Mouse (Mus musculus): ENCODE results near the gene Ecsit. TPM values are rescaled to one million over a fixed set of nuclear protein-coding genes. Genes with fewer than 3 reads are reported as not detected.
A peak's percentile ranks its signal among the peaks of the same experiment; 100 is the strongest.

Gene Ecsit
- polyA plus RNA-seq, 1 experiment from 2014 or later: 30.0 TPM

- H3K4me2 ChIP-seq (ENCODE audit: low read depth, low read length): peak within 1 kb of the TSS; percentile 59
- ATAC-seq (ENCODE audit: low read depth): peak; percentile 60; the same call in 1 of the 2 replicates
- 3% methylated on average over 12 of the region's 28 CpGs for WGBS
- DNase-seq (ENCODE audit: low spot score): peak; percentile 55
- peaks cover 1% of the 10 kb centered on the region; the same call in 1 of the 2 replicates for H3K36me3 ChIP-seq (ENCODE audit: control insufficient read depth, insufficient read depth, low read length)
- H3K4me3 ChIP-seq (ENCODE audit: low read depth, low read length): peak within 1 kb of the TSS; percentile 37
- H3K27me3 ChIP-seq (replicated peaks; ENCODE audit: control insufficient read depth, insufficient read depth, low read length): peaks cover 58% of the 10 kb centered on the region
- H3K27ac ChIP-seq (replicated peaks; ENCODE audit: low read depth, low read length): no peak within 1 kb of the TSS; the same call in 1 of the 2 replicates
- no peaks in the 10 kb centered on the region for H3K9me3 ChIP-seq (ENCODE audit: control insufficient read depth, low read length)
- peaks cover 14% of the 10 kb centered on the region for H3K4me1 ChIP-seq (ENCODE audit: control insufficient read depth, insufficient read depth, low read length)
- peak within 1 kb of the TSS; percentile 55 for H3K9ac ChIP-seq (ENCODE audit: low read depth, low read length)
These were observed 33.3 kb downstream of the Ecsit start, which contains the start of gene Elavl3 for GRCm38 (mm10) chr9:22051958-22052254. Elavl3 (minus strand) TSS chr9:22052023.

- Histone ChIP-seq H3K9me3 (ENCODE audit: control insufficient read depth, low read length) (no peaks in the 10 kb centered on the region), H3K4me2 (ENCODE audit: low read depth, low read length) (peak overlapping the region; percentile 59), H3K36me3 (ENCODE audit: control insufficient read depth, insufficient read depth, low read length) (no peaks in the 10 kb centered on the region), H3K27ac (replicated peaks; ENCODE audit: low read depth, low read length) (no peak overlapping the region; the same call in 1 of the 2 replicates), H3K4me1 (ENCODE audit: control insufficient read depth, insufficient read depth, low read length) (peaks cover 14% of the 10 kb centered on the region), H3K4me3 (ENCODE audit: low read depth, low read length) (peak overlapping the region; percentile 37), H3K27me3 (replicated peaks; ENCODE audit: control insufficient read depth, insufficient read depth, low read length) (peaks cover 58% of the 10 kb centered on the region), H3K9ac (ENCODE audit: low read depth, low read length) (peak overlapping the region; percentile 55)
- peak; percentile 1; the same call in 1 of the 2 replicates for ATAC-seq (ENCODE audit: low read depth)
- DNase-seq (ENCODE audit: low spot score): no peak
- WGBS: 0% methylated on average over 19 of the region's 67 CpGs
These were observed 33.9 kb downstream of the Ecsit start for GRCm38 (mm10) chr9:22051161-22051957.

- H3K36me3 ChIP-seq (ENCODE audit: control insufficient read depth, insufficient read depth, low read length): no peaks in the 10 kb centered on the region
- WGBS: 1% methylated on average over 23 of the region's 43 CpGs
- H3K4me2 ChIP-seq (ENCODE audit: low read depth, low read length): peak overlapping the region; percentile 59
- H3K27me3 ChIP-seq (replicated peaks; ENCODE audit: control insufficient read depth, insufficient read depth, low read length): peaks cover 57% of the 10 kb centered on the region
- DNase-seq (ENCODE audit: low spot score) (peak; percentile 69), ATAC-seq (ENCODE audit: low read depth) (peak; percentile 22; the same call in 1 of the 2 replicates)
- no peaks in the 10 kb centered on the region for H3K9me3 ChIP-seq (ENCODE audit: control insufficient read depth, low read length)
- H3K27ac ChIP-seq (replicated peaks; ENCODE audit: low read depth, low read length): no peak overlapping the region
- peak overlapping the region; percentile 37 for H3K4me3 ChIP-seq (ENCODE audit: low read depth, low read length)
- H3K9ac ChIP-seq (ENCODE audit: low read depth, low read length): peak overlapping the region; percentile 55; the same call in 1 of the 2 replicates
- H3K4me1 ChIP-seq (ENCODE audit: control insufficient read depth, insufficient read depth, low read length): peaks cover 14% of the 10 kb centered on the region
These were observed 34.8 kb downstream of the Ecsit start for GRCm38 (mm10) chr9:22050351-22050889.

GRCm38 (mm10) chr9:22049721-22050270 lies 35.4 kb downstream of the Ecsit start:
- DNase-seq (ENCODE audit: low spot score): no peak
- ATAC-seq (ENCODE audit: low read depth): no peak
- peak overlapping the region; percentile 37 for H3K4me3 ChIP-seq (ENCODE audit: low read depth, low read length)
- no peaks in the 10 kb centered on the region for H3K9me3 ChIP-seq (ENCODE audit: control insufficient read depth, low read length)
- no peak overlapping the region; the same call in 1 of the 2 replicates for H3K9ac ChIP-seq (ENCODE audit: low read depth, low read length)
- H3K27ac ChIP-seq (replicated peaks; ENCODE audit: low read depth, low read length): no peak overlapping the region
- no peaks in the 10 kb centered on the region for H3K36me3 ChIP-seq (ENCODE audit: control insufficient read depth, insufficient read depth, low read length)
- H3K4me2 ChIP-seq (ENCODE audit: low read depth, low read length): peak overlapping the region; percentile 59; the same call in 1 of the 2 replicates
- WGBS: 56% methylated on average over 4 of the region's 4 CpGs
- H3K27me3 ChIP-seq (replicated peaks; ENCODE audit: control insufficient read depth, insufficient read depth, low read length): peaks cover 52% of the 10 kb centered on the region
- H3K4me1 ChIP-seq (ENCODE audit: control insufficient read depth, insufficient read depth, low read length): peaks cover 14% of the 10 kb centered on the region

- DNase-seq (ENCODE audit: low spot score) (no peak), ATAC-seq (ENCODE audit: low read depth) (no peak)
- Histone ChIP-seq H3K4me3 (ENCODE audit: low read depth, low read length) (no peak overlapping the region), H3K9me3 (ENCODE audit: control insufficient read depth, low read length) (no peaks in the 10 kb centered on the region), H3K4me1 (ENCODE audit: control insufficient read depth, insufficient read depth, low read length) (peaks cover 10% of the 10 kb centered on the region), H3K27me3 (replicated peaks; ENCODE audit: control insufficient read depth, insufficient read depth, low read length) (peaks cover 47% of the 10 kb centered on the region), H3K9ac (ENCODE audit: low read depth, low read length) (no peak overlapping the region), H3K36me3 (ENCODE audit: control insufficient read depth, insufficient read depth, low read length) (no peaks in the 10 kb centered on the region), H3K27ac (replicated peaks; ENCODE audit: low read depth, low read length) (no peak overlapping the region), H3K4me2 (ENCODE audit: low read depth, low read length) (peak overlapping the region; percentile 59; the same call in 1 of the 2 replicates)
- 64% methylated on average over 11 of the region's 11 CpGs for WGBS
These were observed 35.9 kb downstream of the Ecsit start for GRCm38 (mm10) chr9:22049315-22049714.

GRCm38 (mm10) chr9:22047329-22047728 lies 37.9 kb downstream of the Ecsit start:
- peaks cover 33% of the 10 kb centered on the region for H3K27me3 ChIP-seq (replicated peaks; ENCODE audit: control insufficient read depth, insufficient read depth, low read length)
- ATAC-seq (ENCODE audit: low read depth): no peak
- 54% methylated on average over 9 of the region's 9 CpGs for WGBS

GRCm38 (mm10) chr9:22041832-22042231 lies 43.4 kb downstream of the Ecsit start:
- no peak for DNase-seq (ENCODE audit: low spot score)
- WGBS: 49% methylated on average over 2 of the region's 2 CpGs
- H3K4me1 ChIP-seq (ENCODE audit: control insufficient read depth, insufficient read depth, low read length): no peaks in the 10 kb centered on the region
- H3K9ac ChIP-seq (ENCODE audit: low read depth, low read length): no peak overlapping the region
- H3K4me2 ChIP-seq (ENCODE audit: low read depth, low read length): no peak overlapping the region
- no peaks in the 10 kb centered on the region for H3K27me3 ChIP-seq (replicated peaks; ENCODE audit: control insufficient read depth, insufficient read depth, low read length)
- H3K9me3 ChIP-seq (ENCODE audit: control insufficient read depth, low read length): no peaks in the 10 kb centered on the region
- no peak overlapping the region for H3K27ac ChIP-seq (replicated peaks; ENCODE audit: low read depth, low read length)
- no peaks in the 10 kb centered on the region for H3K36me3 ChIP-seq (ENCODE audit: control insufficient read depth, insufficient read depth, low read length)
- no peak overlapping the region for H3K4me3 ChIP-seq (ENCODE audit: low read depth, low read length)
- ATAC-seq (ENCODE audit: low read depth): no peak

More at GRCm38 (mm10) chr9:22047329-22047728, 37.9 kb downstream of the Ecsit start:
- Histone ChIP-seq H3K4me2 (ENCODE audit: low read depth, low read length) (no peak overlapping the region), H3K9ac (ENCODE audit: low read depth, low read length) (no peak overlapping the region), H3K27ac (replicated peaks; ENCODE audit: low read depth, low read length) (no peak overlapping the region), H3K9me3 (ENCODE audit: control insufficient read depth, low read length) (no peaks in the 10 kb centered on the region), H3K36me3 (ENCODE audit: control insufficient read depth, insufficient read depth, low read length) (no peaks in the 10 kb centered on the region), H3K4me1 (ENCODE audit: control insufficient read depth, insufficient read depth, low read length) (peaks cover 10% of the 10 kb centered on the region), H3K4me3 (ENCODE audit: low read depth, low read length) (no peak overlapping the region)
- DNase-seq (ENCODE audit: low spot score): no peak

- WGBS: 79% methylated on average over 10 of the region's 10 CpGs
These were observed 47.4 kb downstream of the Ecsit start for GRCm38 (mm10) chr9:22037826-22038225.

More at GRCm38 (mm10) chr9:22037826-22038225, 47.4 kb downstream of the Ecsit start:
- H3K9ac ChIP-seq (ENCODE audit: low read depth, low read length): no peak overlapping the region
- H3K27ac ChIP-seq (replicated peaks; ENCODE audit: low read depth, low read length): no peak overlapping the region
- no peak overlapping the region for H3K4me3 ChIP-seq (ENCODE audit: low read depth, low read length)
- H3K9me3 ChIP-seq (ENCODE audit: control insufficient read depth, low read length): no peaks in the 10 kb centered on the region
- H3K36me3 ChIP-seq (ENCODE audit: control insufficient read depth, insufficient read depth, low read length): no peaks in the 10 kb centered on the region
- DNase-seq (ENCODE audit: low spot score) (no peak), ATAC-seq (ENCODE audit: low read depth) (no peak)
- H3K27me3 ChIP-seq (replicated peaks; ENCODE audit: control insufficient read depth, insufficient read depth, low read length): no peaks in the 10 kb centered on the region
- H3K4me1 ChIP-seq (ENCODE audit: control insufficient read depth, insufficient read depth, low read length): no peaks in the 10 kb centered on the region
- no peak overlapping the region for H3K4me2 ChIP-seq (ENCODE audit: low read depth, low read length)

Data from embryonic facial prominence, embryonic 14.5 days (tissue).